Mouse (Mus musculus) E14TG2a.4 (cell line): ENCODE measurements at regions not wholly inside any gene's neighbourhood (a gene's known extent, or its start where the extent isn't known, plus 50 kb on each side); places are given as distances from the start of the nearest gene placed in this dataset.

ENCODE experiments used
- CTCF ChIP-seq: conservative IDR thresholded peaks from 2 replicates; pipeline ENCODE4 v1.5.1; 2014; ENCODE audit warnings: low read length
- POU5F1 ChIP-seq: IDR thresholded peaks from 2 replicates; pipeline ENCODE4 v1.6.1; 2014; ENCODE audit warnings: low read length, borderline replicate concordance

DNA sequence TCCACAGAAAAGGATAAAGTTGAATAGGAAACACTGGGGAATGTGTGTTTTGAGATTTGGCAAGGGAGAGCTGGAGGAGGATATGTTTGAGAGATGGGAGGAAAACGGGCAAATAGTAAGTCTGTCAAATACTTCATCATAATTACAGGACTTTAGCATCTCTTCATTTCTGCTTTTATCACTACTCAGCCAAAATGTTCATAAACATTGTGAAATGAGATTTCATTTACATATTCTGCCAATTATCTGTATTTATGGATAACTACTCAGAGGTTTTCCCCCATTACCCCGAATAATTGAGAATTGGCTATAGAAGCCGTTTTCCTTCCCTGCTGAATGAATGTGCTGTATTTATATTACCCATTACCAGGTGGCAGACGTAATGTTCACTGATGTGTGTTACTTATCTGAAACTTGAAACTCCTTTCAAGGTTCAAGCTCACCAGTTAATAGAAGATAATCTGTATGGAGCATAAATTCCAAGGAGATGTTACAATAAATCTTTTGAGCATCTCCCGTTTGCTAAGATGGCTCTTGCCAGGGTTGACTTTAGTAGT lies 727.9 kb upstream of the Cdh8 start:
- TF ChIP-seq POU5F1, result no peak
- no peak for TF ChIP-seq CTCF
